Mouse (Mus musculus): ENCODE results near the gene St3gal4.
"Not testable (repeated sequence)": the region's sequence is repeated elsewhere in the genome, so short reads cannot be mapped to it uniquely, and the experiment has no call there.

St3gal4 gene

DNA sequence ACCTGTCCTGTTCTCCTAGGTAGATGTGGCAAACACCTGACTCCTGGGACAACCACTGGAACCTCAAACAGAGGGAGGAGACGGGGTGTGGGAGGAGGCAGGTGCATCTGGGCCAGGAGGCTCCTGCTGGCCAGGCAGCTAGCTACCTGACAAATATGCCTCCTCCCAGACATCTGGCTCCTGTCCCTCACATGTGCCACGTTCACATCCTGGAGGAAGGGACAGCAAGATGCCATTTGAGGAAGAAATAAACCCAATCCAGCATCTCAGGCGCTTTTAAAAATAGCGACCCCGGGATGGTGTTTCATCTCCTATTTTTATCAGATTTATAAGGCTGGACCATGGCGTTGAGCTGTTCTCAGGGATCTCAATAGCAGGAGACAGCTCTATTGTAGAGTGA is at the start of gene St3gal4:
Gene St3gal4, minus strand, starts transcription at position 101 of the 400 bp plus-strand sequence.
- DNase-seq = no peak

DNA sequence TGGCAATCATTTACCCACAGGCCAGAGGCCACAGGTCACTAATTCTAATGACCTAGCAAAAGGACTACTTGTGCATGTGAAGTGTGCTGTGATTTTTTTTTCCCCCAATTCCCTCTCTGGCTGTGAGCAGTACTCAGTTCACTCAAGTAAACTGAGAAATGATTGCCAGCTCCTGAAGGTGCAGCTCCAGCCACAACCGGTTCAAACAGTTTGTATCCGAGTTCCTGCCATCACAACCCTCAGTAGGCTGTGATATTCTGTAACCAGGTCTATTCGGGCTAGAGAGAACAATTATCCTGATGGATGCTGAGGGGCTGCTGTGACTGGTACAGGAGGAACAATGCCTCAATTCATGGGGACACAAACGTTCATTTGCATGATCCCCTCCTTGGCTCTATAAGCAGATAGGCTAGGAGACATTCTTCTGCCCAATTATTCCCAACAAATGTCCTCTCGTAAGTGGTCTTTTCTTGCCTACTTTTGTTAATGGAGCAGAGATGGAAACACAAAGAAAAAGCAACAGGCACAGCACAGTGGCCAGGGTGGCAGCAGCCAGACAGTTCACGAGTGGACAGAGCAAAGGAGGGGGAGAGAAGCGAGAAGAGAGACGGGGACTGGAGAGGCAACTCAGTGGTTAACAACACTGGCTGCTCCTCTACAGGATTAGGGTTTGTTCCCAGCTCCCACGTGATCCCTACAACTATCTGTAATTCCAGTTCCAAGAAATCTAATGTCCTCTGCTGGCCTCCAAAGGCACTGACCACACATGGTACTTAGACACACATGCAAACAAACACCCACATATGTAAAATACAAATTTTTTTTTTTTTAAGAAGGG is 47.9 kb upstream of the St3gal4 start:
- DNase-seq = no peak

- DNase-seq = no peak
Observed at GRCm38 (mm10) chr9:35166144-35166797, 47.2 kb upstream of the St3gal4 start.

DNA sequence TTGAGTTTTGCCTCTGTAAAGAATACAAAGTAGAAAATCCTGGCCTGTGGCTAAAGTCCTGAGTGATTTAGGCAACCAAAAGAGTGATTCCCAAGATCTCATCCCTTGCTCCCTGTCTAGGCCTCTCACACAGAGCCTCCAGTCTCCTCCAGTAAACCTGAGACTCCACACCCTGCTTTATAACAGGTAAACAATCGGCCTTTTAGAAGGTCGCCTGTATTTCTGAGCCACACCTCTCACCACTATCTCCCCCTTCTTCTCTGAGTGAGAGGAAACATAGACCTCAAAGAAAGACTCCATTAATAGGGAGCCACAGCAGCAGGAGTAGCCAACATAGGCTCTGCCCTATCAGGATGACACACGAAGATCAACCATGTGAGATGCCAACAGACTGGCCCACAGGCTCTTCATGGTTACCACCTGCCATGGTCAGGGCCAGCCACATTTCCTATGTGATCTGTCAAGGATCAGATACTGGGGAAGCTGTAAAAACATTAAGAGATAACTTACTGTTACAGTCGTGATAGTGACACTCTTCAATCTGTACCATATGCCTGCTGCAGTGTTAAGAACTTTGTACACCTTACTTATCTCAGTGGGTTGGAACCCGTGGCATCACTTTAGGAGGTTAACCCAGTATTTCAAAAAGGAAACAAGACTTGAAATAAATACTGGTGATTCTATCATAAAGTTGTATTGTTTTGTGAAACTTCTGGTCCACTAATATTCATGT is 45.2 kb upstream of the St3gal4 start:
- DNase-seq = no peak

- peak; percentile 70 for DNase-seq
Observed at GRCm38 (mm10) chr9:35163011-35163690, 44.1 kb upstream of the St3gal4 start.

- no peak for DNase-seq
Observed at GRCm38 (mm10) chr9:35161721-35162120, 42.7 kb upstream of the St3gal4 start.

GRCm38 (mm10) chr9:35160662-35161061 is 41.6 kb upstream of the St3gal4 start:
- no peak for DNase-seq

- DNase-seq = no peak
Observed at GRCm38 (mm10) chr9:35158477-35158876, 39.4 kb upstream of the St3gal4 start.

- DNase-seq = no peak
Observed at GRCm38 (mm10) chr9:35156862-35157261, 37.8 kb upstream of the St3gal4 start.

GRCm38 (mm10) chr9:35156002-35156710 is 37.1 kb upstream of the St3gal4 start:
- DNase-seq = no peak

- DNase-seq = no peak
Observed at GRCm38 (mm10) chr9:35152923-35153322, 33.9 kb upstream of the St3gal4 start.

- not testable (repeated sequence) for DNase-seq
Observed at GRCm38 (mm10) chr9:35148822-35149221, 29.8 kb upstream of the St3gal4 start.

GRCm38 (mm10) chr9:35147261-35147660 is 28.2 kb upstream of the St3gal4 start:
- not testable (repeated sequence) for DNase-seq

- DNase-seq = no peak
Observed at GRCm38 (mm10) chr9:35145829-35146228, 26.8 kb upstream of the St3gal4 start.

- no peak for DNase-seq
Observed at GRCm38 (mm10) chr9:35145118-35145517, 26.1 kb upstream of the St3gal4 start.

- no peak for DNase-seq
Observed at GRCm38 (mm10) chr9:35142221-35142620, 23.2 kb upstream of the St3gal4 start.

GRCm38 (mm10) chr9:35139231-35139744 is 20.2 kb upstream of the St3gal4 start:
- no peak for DNase-seq

- DNase-seq = no peak
Observed at GRCm38 (mm10) chr9:35138029-35138428, 19.0 kb upstream of the St3gal4 start.

GRCm38 (mm10) chr9:35135575-35135974 is 16.5 kb upstream of the St3gal4 start:
- DNase-seq = peak; percentile 32

DNA sequence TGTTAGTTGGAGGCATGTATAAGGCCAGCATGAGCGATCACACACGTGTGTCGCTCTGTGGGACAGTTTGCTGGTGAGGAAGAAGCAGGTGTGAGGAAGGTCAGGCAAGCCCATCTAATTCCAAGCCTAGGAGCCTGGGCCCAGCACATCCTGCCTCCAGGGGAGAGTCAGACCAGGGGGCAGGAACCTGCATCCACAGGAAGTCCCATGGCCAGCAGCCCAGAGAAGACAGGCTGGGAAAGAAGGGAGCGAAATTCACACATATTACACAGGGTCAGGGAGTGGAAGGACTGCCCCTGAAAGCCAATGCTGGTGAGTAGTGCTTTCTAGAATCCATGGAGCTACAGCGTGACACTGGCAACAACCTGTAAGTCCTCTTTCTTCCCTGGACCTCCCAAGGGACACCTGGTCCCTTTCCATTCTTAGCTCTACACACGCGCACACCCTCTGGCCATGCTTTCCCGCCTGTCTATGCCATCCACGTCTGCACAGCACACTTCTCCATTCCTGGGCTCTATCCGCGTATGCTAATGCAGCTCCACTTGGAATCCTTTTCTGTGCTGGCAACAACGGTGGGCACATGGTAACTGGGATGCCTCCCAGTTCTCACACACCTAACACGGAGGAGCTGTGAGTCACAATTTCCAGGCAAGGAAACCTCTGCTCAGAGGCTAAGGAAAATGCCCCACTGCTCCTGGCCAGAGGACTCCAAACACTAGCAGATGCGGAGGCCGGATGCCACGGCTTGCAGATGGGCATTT is 12.7 kb upstream of the St3gal4 start:
- DNase-seq = no peak

- no peak for DNase-seq
Observed at GRCm38 (mm10) chr9:35128995-35129418, 9.9 kb upstream of the St3gal4 start.
